Mouse (Mus musculus): Measurements from ENCODE around the gene Tcf7l1.

DNA sequence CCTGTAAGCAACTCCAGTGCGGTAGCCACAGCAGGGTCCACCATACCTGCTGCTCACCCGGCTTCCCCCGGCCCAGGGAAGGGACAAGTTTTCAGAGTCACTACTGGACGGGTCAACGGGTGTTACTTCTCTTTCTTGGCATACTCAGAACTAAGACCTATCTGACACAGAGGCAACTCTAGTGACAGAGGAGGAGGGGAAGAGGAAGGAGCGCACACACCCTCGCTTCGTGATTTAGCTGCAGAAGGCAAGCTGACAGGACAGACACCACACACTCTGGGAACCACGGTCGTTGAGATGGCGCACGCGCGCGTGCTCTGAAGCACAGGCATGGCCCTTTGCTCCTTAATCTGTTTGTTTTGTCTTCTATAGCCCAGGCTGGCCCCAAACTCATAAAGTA is 36.2 kb downstream of the Tcf7l1 start:
- no peak for TF ChIP-seq CTCF (IDR thresholded peaks at IDR 0.05; ENCODE audit: borderline replicate concordance, control insufficient read depth, extremely low read depth, insufficient read depth, low read length, poor library complexity)
- no peak for TF ChIP-seq POLR2A (IDR thresholded peaks at IDR 0.05; ENCODE audit: control insufficient read depth, extremely low read depth, insufficient read depth, low read length, poor library complexity)

Data from thymus, adult 2 months (tissue).